In genomic region chr7:102244782-102245535, GRCm38 (mm10) we compare ENCODE assay signal across 9 mouse cellular contexts. TPM values are rescaled to one million over a fixed set of nuclear protein-coding genes. Genes with fewer than 3 reads are reported as not detected.
DNase-seq lines count a peak whose midpoint lies in the region; ATAC-seq and TF ChIP-seq lines count a peak whose summit lies in the region.
"Had no signal": no experiment of that assay in that cellular context is flagged by ENCODE, and none has a peak within 500 bp of the region (broad histone marks: within the 10 kb centered on the region; RNA-seq: fewer than 3 reads in every experiment).

No protein-coding gene starts in this region.

- peak overlapping the region; percentile 78 for H3K4me3 ChIP-seq in megakaryocyte, embryonic 14.5 days (replicated peaks)
- H3K4me3 ChIP-seq in limb, embryonic 15.5 days, result no peak overlapping the region
- no peak overlapping the region for H3K4me3 ChIP-seq in stomach, embryonic 15.5 days (replicated peaks)
- H3K4me3 ChIP-seq in hindbrain, embryonic 11.5 days (ENCODE audit: low read depth, low read length), result no peak overlapping the region
- H3K4me3 ChIP-seq in thymus, adult 2 months (ENCODE audit: control insufficient read depth, insufficient read depth, low read length), result no peak overlapping the region

- TF ChIP-seq POLR2A in thymus, adult 2 months (IDR thresholded peaks at IDR 0.05; ENCODE audit: control insufficient read depth, extremely low read depth, insufficient read depth, low read length, poor library complexity), result no peak

- H3K27me3 ChIP-seq in megakaryocyte, embryonic 14.5 days (replicated peaks), result no peaks in the 10 kb centered on the region
- H3K27me3 ChIP-seq in limb, embryonic 15.5 days, result no peaks in the 10 kb centered on the region
- H3K27me3 ChIP-seq in stomach, embryonic 15.5 days (replicated peaks), result no peaks in the 10 kb centered on the region
- no peaks in the 10 kb centered on the region for H3K27me3 ChIP-seq in hindbrain, embryonic 11.5 days (ENCODE audit: control insufficient read depth, insufficient read depth, low read length)
- H3K27me3 ChIP-seq in thymus, adult 2 months (ENCODE audit: control insufficient read depth, insufficient read depth, low read length), result no peaks in the 10 kb centered on the region

- peak; percentile 77 to 81 for DNase-seq in heart, adult 9 months (ENCODE audit: low spot score in 2 of 2)
- DNase-seq in hindbrain, embryonic 11.5 days (ENCODE audit: low spot score), result no peak
- DNase-seq in adrenal gland, adult 18-20 months (ENCODE audit: low spot score in 2 of 2), result no peak
- DNase-seq in thymus, adult 2 months, result no peak
- DNase-seq: forebrain, postnatal 0 days had no signal

- WGBS in limb, embryonic 15.5 days, result 72% methylated on average over 3 of the region's 3 CpGs
- 69% methylated on average over 3 of the region's 3 CpGs for WGBS in stomach, embryonic 15.5 days
- WGBS in hindbrain, embryonic 11.5 days, result 86% methylated on average over 3 of the region's 3 CpGs
- WGBS in thymus, adult 2 months, result 77% methylated on average over 3 of the region's 3 CpGs

- no peak for TF ChIP-seq CTCF in thymus, adult 2 months (IDR thresholded peaks at IDR 0.05; ENCODE audit: borderline replicate concordance, control insufficient read depth, extremely low read depth, insufficient read depth, low read length, poor library complexity)

- peaks cover 71% of the 10 kb centered on the region for H3K36me3 ChIP-seq in megakaryocyte, embryonic 14.5 days (replicated peaks; ENCODE audit: low read length)
- H3K36me3 ChIP-seq in limb, embryonic 15.5 days, result peaks cover 15% of the 10 kb centered on the region
- peaks cover 6% of the 10 kb centered on the region for H3K36me3 ChIP-seq in stomach, embryonic 15.5 days
- peaks cover 2% of the 10 kb centered on the region; the same call in 1 of the 2 replicates for H3K36me3 ChIP-seq in hindbrain, embryonic 11.5 days (ENCODE audit: control insufficient read depth, insufficient read depth, low read length)
- H3K36me3 ChIP-seq in thymus, adult 2 months (ENCODE audit: control insufficient read depth, insufficient read depth, low read length), result peaks cover 20% of the 10 kb centered on the region

- H3K4me1 ChIP-seq in megakaryocyte, embryonic 14.5 days, result peaks cover 85% of the 10 kb centered on the region
- H3K4me1 ChIP-seq in limb, embryonic 15.5 days, result peaks cover 47% of the 10 kb centered on the region
- H3K4me1 ChIP-seq in stomach, embryonic 15.5 days, result peaks cover 55% of the 10 kb centered on the region
- peaks cover 7% of the 10 kb centered on the region for H3K4me1 ChIP-seq in hindbrain, embryonic 11.5 days (replicated peaks; ENCODE audit: control insufficient read depth, insufficient read depth, low read length)
- H3K4me1 ChIP-seq in thymus, adult 2 months (replicated peaks; ENCODE audit: control insufficient read depth, insufficient read depth, low read length), result peaks cover 48% of the 10 kb centered on the region

- no peak overlapping the region for H3K4me2 ChIP-seq in limb, embryonic 15.5 days
- no peak overlapping the region for H3K4me2 ChIP-seq in stomach, embryonic 15.5 days
- no peak overlapping the region for H3K4me2 ChIP-seq in hindbrain, embryonic 11.5 days (replicated peaks; ENCODE audit: low read depth, low read length)

- peak overlapping the region; percentile 17 for H3K27ac ChIP-seq in limb, embryonic 15.5 days
- peak overlapping the region; percentile 31 for H3K27ac ChIP-seq in stomach, embryonic 15.5 days
- H3K27ac ChIP-seq in hindbrain, embryonic 11.5 days (ENCODE audit: low read depth, low read length), result no peak overlapping the region
- no peak overlapping the region for H3K27ac ChIP-seq in thymus, adult 2 months (ENCODE audit: control insufficient read depth, insufficient read depth, low read length)

- ATAC-seq in megakaryocyte, adult 5-6 weeks (ENCODE audit: poor library complexity, severe bottlenecking), result no peak
- no peak for ATAC-seq in limb, embryonic 15.5 days (ENCODE audit: insufficient number of reproducible peaks, low FRiP score, low TSS enrichment, low read depth)
- ATAC-seq in stomach, embryonic 15.5 days (ENCODE audit: insufficient read depth, low FRiP score, low read depth), result no peak
- ATAC-seq in hindbrain, embryonic 11.5 days (ENCODE audit: low FRiP score), result no peak
- ATAC-seq: forebrain, postnatal 0 days had no signal

- no peak overlapping the region for H3K9ac ChIP-seq in limb, embryonic 15.5 days
- no peak overlapping the region for H3K9ac ChIP-seq in stomach, embryonic 15.5 days
- H3K9ac ChIP-seq in hindbrain, embryonic 11.5 days (ENCODE audit: low read depth, low read length), result no peak overlapping the region
- H3K9ac ChIP-seq: forebrain, postnatal 0 days had no signal

- no peaks in the 10 kb centered on the region for H3K9me3 ChIP-seq in megakaryocyte, embryonic 14.5 days
- H3K9me3 ChIP-seq in limb, embryonic 15.5 days, result no peaks in the 10 kb centered on the region
- no peaks in the 10 kb centered on the region for H3K9me3 ChIP-seq in stomach, embryonic 15.5 days
- no peaks in the 10 kb centered on the region for H3K9me3 ChIP-seq in hindbrain, embryonic 11.5 days (ENCODE audit: control insufficient read depth, low read length)

RNA-seq across cellular contexts. Expression of gene Rhog, which starts 10.9 kb away (rescaled TPM):
- polyA plus RNA-seq in megakaryocyte, embryonic 14.5 days (2012; ENCODE audit: insufficient read depth, low replicate concordance), result 210 and 238 TPM in 2 replicates
- 359 and 397 TPM in 2 replicates for total RNA-seq in megakaryocyte, adult 5-6 weeks (2015)
- 89.0 and 112 TPM in 2 replicates for total RNA-seq in megakaryocyte, adult 5-6 weeks (2017)
- polyA plus RNA-seq in limb, embryonic 15.5 days (2015; fragmentation: Nextera tagmentation; extraction: Ambion mirVana), result 65.2 and 76.2 TPM in 2 replicates
- polyA plus RNA-seq in stomach, embryonic 15.5 days (2015; fragmentation: Nextera tagmentation; extraction: Ambion mirVana), result 58.4 and 67.7 TPM in 2 replicates
- polyA plus RNA-seq in hindbrain, embryonic 11.5 days (2014; fragmentation: Nextera tagmentation; extraction: Ambion mirVana), result 35.3 and 35.5 TPM in 2 replicates
- total RNA-seq in adrenal gland, adult 18-20 months (2021), result 10 to 100 TPM; 43.5 to 55.7 TPM
- 221 and 282 TPM in 2 replicates for polyA plus RNA-seq in thymus, adult 2 months (2012; rRNA removed)

RNA-seq across cellular contexts. Expression of gene Stim1, which starts 22.6 kb away (rescaled TPM):
- polyA plus RNA-seq in megakaryocyte, embryonic 14.5 days (2012; ENCODE audit: insufficient read depth, low replicate concordance), result 106 and 312 TPM in 2 replicates
- total RNA-seq in megakaryocyte, adult 5-6 weeks (2015), result 28.0 and 28.8 TPM in 2 replicates
- 35.5 and 59.3 TPM in 2 replicates for total RNA-seq in megakaryocyte, adult 5-6 weeks (2017)
- 33.5 and 38.5 TPM in 2 replicates for polyA plus RNA-seq in limb, embryonic 15.5 days (2015; fragmentation: Nextera tagmentation; extraction: Ambion mirVana)
- 26.5 TPM in 2 replicates for polyA plus RNA-seq in stomach, embryonic 15.5 days (2015; fragmentation: Nextera tagmentation; extraction: Ambion mirVana)
- polyA plus RNA-seq in hindbrain, embryonic 11.5 days (2014; fragmentation: Nextera tagmentation; extraction: Ambion mirVana), result 9.3 and 10.3 TPM in 2 replicates
- total RNA-seq in adrenal gland, adult 18-20 months (2021), result 10 to 100 TPM; 74.0 to 77.1 TPM
- polyA plus RNA-seq in thymus, adult 2 months (2012; rRNA removed), result 98.6 and 107 TPM in 2 replicates

RNA-seq across cellular contexts. Expression of gene Pgap2, which starts 35.0 kb away (rescaled TPM):
- polyA plus RNA-seq in megakaryocyte, embryonic 14.5 days (2012; ENCODE audit: insufficient read depth, low replicate concordance), result 8.0 and 17.3 TPM in 2 replicates
- total RNA-seq in megakaryocyte, adult 5-6 weeks (2015), result 32.7 and 38.7 TPM in 2 replicates
- total RNA-seq in megakaryocyte, adult 5-6 weeks (2017), result 19.7 and 20.0 TPM in 2 replicates
- 92.5 and 97.2 TPM in 2 replicates for polyA plus RNA-seq in limb, embryonic 15.5 days (2015; fragmentation: Nextera tagmentation; extraction: Ambion mirVana)
- polyA plus RNA-seq in stomach, embryonic 15.5 days (2015; fragmentation: Nextera tagmentation; extraction: Ambion mirVana), result 96.3 and 99.2 TPM in 2 replicates
- polyA plus RNA-seq in hindbrain, embryonic 11.5 days (2014; fragmentation: Nextera tagmentation; extraction: Ambion mirVana), result 47.4 and 50.3 TPM in 2 replicates
- 10 to 100 TPM; 57.5 to 79.5 TPM for total RNA-seq in adrenal gland, adult 18-20 months (2021)
- 99.7 and 131 TPM in 2 replicates for polyA plus RNA-seq in thymus, adult 2 months (2012; rRNA removed)

RNA-seq across cellular contexts. Expression of gene Nup98, which starts 35.0 kb away (rescaled TPM):
- 0.81 and 1.1 TPM in 2 replicates for polyA plus RNA-seq in megakaryocyte, embryonic 14.5 days (2012; ENCODE audit: insufficient read depth, low replicate concordance)
- total RNA-seq in megakaryocyte, adult 5-6 weeks (2015), result 55.6 and 60.6 TPM in 2 replicates
- 39.4 and 43.7 TPM in 2 replicates for total RNA-seq in megakaryocyte, adult 5-6 weeks (2017)
- 29.2 and 30.8 TPM in 2 replicates for polyA plus RNA-seq in limb, embryonic 15.5 days (2015; fragmentation: Nextera tagmentation; extraction: Ambion mirVana)
- 29.5 and 33.6 TPM in 2 replicates for polyA plus RNA-seq in stomach, embryonic 15.5 days (2015; fragmentation: Nextera tagmentation; extraction: Ambion mirVana)
- 40.0 and 42.1 TPM in 2 replicates for polyA plus RNA-seq in hindbrain, embryonic 11.5 days (2014; fragmentation: Nextera tagmentation; extraction: Ambion mirVana)
- 10 to 100 TPM; 72.5 to 80.1 TPM for total RNA-seq in adrenal gland, adult 18-20 months (2021)
- polyA plus RNA-seq in thymus, adult 2 months (2012; rRNA removed), result 23.7 and 28.1 TPM in 2 replicates

Comparison
In these comparisons a context has a peak if more than half of its experiments do, and no peak if none do; other contexts are left out.
1. DNase-seq: peak in heart, adult 9 months (2 of 2); none in hindbrain, embryonic 11.5 days (single experiment), adrenal gland, adult 18-20 months (0 of 2) and thymus, adult 2 months (single experiment).
2. H3K27ac ChIP-seq: peak in limb, embryonic 15.5 days (single experiment) and stomach, embryonic 15.5 days (single experiment); none in hindbrain, embryonic 11.5 days (single experiment) and thymus, adult 2 months (single experiment).